In the genomic region with DNA sequence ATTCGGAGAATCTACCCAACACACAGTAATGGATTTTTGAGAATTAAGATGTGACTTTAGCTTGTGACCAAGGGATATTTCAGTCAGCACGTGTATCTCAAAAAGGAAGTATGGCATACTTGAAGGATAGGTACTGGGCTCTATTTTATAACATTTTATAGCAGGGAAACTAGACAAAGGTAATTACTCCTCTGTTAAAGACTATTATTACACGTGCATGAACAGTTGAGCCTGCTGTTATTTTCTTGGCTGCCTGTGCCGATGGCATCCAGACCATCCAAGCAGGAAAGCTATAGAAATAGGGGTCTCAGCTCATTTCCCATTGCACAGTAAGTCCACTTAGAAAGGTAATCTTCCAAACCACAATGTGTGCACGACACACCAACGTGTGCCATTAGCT, we compare ENCODE assay signal across 14 mouse cellular contexts.
DNase-seq lines count a peak whose midpoint lies in the region; ATAC-seq and TF ChIP-seq lines count a peak whose summit lies in the region.
"Had no signal": no experiment of that assay in that cellular context is flagged by ENCODE, and none has a peak within 500 bp of the region (broad histone marks: within the 10 kb centered on the region; RNA-seq: fewer than 3 reads in every experiment).

No protein-coding gene starts in this region.

- TF ChIP-seq CTCF in kidney, postnatal 0 days (IDR thresholded peaks at IDR 0.05; ENCODE audit: low read depth): no peak

- 68% methylated on average over 6 of the region's 6 CpGs for WGBS in heart, embryonic 12.5 days
- WGBS in heart, embryonic 10.5 days: 70% methylated on average over 6 of the region's 6 CpGs
- 23% methylated on average over 6 of the region's 6 CpGs for WGBS in kidney, postnatal 0 days

- peaks cover 15% of the 10 kb centered on the region for H3K4me1 ChIP-seq in heart, embryonic 12.5 days (replicated peaks)
- H3K4me1 ChIP-seq in heart, embryonic 10.5 days: peaks cover 11% of the 10 kb centered on the region; the same call in 1 of the 2 replicates
- peaks cover 9% of the 10 kb centered on the region; the same call in 1 of the 2 replicates for H3K4me1 ChIP-seq in kidney, postnatal 0 days (replicated peaks; ENCODE audit: insufficient read depth, low read length)

- H3K27ac ChIP-seq in heart, embryonic 12.5 days (ENCODE audit: poor library complexity, severe bottlenecking): peak overlapping the region; percentile 8; the same call in 1 of the 2 replicates
- H3K27ac ChIP-seq in heart, embryonic 10.5 days: no peak overlapping the region; the same call in 1 of the 2 replicates
- no peak overlapping the region for H3K27ac ChIP-seq in kidney, postnatal 0 days
- H3K27ac ChIP-seq: layer of hippocampus, adult 2 months; macrophage had no signal

- H3K36me3 ChIP-seq in heart, embryonic 12.5 days: no peaks in the 10 kb centered on the region
- H3K36me3 ChIP-seq in heart, embryonic 10.5 days: no peaks in the 10 kb centered on the region
- H3K36me3 ChIP-seq in kidney, postnatal 0 days (ENCODE audit: insufficient read depth, low read length): no peaks in the 10 kb centered on the region
- H3K36me3 ChIP-seq: G1E had no signal

- no peaks in the 10 kb centered on the region for H3K9me3 ChIP-seq in heart, embryonic 12.5 days (replicated peaks)
- no peaks in the 10 kb centered on the region for H3K9me3 ChIP-seq in heart, embryonic 10.5 days
- no peaks in the 10 kb centered on the region for H3K9me3 ChIP-seq in kidney, postnatal 0 days (replicated peaks; ENCODE audit: low read length)
- H3K9me3 ChIP-seq: G1E had no signal

- DNase-seq in heart, embryonic 10.5 days (ENCODE audit: low spot score): no peak
- DNase-seq in kidney, postnatal 0 days (ENCODE audit: low spot score): no peak
- DNase-seq in kidney, adult 8-10 months: no peak
- peak; percentile 12 for DNase-seq in hindlimb bud, embryonic 11.5 days (ENCODE audit: extremely low spot score, low read depth, low spot score)
- peak; percentile 15 for DNase-seq in retina, postnatal 1 day
- DNase-seq in cerebellum, adult 8-10 months: no peak
- DNase-seq: B cell, adult 2 months; thymus, adult 2 months had no signal

- no peaks in the 10 kb centered on the region for H3K27me3 ChIP-seq in heart, embryonic 12.5 days (replicated peaks)
- no peaks in the 10 kb centered on the region for H3K27me3 ChIP-seq in heart, embryonic 10.5 days (ENCODE audit: insufficient read depth, poor library complexity, severe bottlenecking)
- H3K27me3 ChIP-seq in kidney, postnatal 0 days (ENCODE audit: insufficient read depth, low read length): no peaks in the 10 kb centered on the region

- peak overlapping the region; percentile 51 for H3K4me2 ChIP-seq in heart, embryonic 12.5 days
- peak overlapping the region; percentile 44 for H3K4me2 ChIP-seq in kidney, postnatal 0 days (ENCODE audit: low read length)

- no peak for ATAC-seq in heart, embryonic 12.5 days (ENCODE audit: insufficient number of reproducible peaks, low FRiP score)
- no peak for ATAC-seq in kidney, postnatal 0 days (replicated peaks; ENCODE audit: low FRiP score, low read depth)
- no peak for ATAC-seq in activated CD4-positive, CD25-positive, alpha-beta regulatory T cell, adult 4 months
- ATAC-seq: inflammation-experienced regulatory T-cells, adult 6 months had no signal

- H3K4me3 ChIP-seq in heart, embryonic 12.5 days: no peak overlapping the region
- H3K4me3 ChIP-seq in heart, embryonic 10.5 days: no peak overlapping the region
- no peak overlapping the region for H3K4me3 ChIP-seq in kidney, postnatal 0 days (replicated peaks; ENCODE audit: low read depth, low read length)
- H3K4me3 ChIP-seq: layer of hippocampus, adult 2 months had no signal

- no peak overlapping the region for H3K9ac ChIP-seq in heart, embryonic 12.5 days
- H3K9ac ChIP-seq in kidney, postnatal 0 days (ENCODE audit: low read depth, low read length): no peak overlapping the region

Comparison
In these comparisons a context has a peak if more than half of its experiments do, and no peak if none do; other contexts are left out.
1. DNase-seq: peak in hindlimb bud, embryonic 11.5 days (single experiment) and retina, postnatal 1 day (single experiment); none in heart, embryonic 10.5 days (single experiment), kidney, postnatal 0 days (single experiment), kidney, adult 8-10 months (0 of 2) and cerebellum, adult 8-10 months (single experiment).